Mouse (Mus musculus) c-Kit-positive CD71-positive TER-119-negative erythroid progenitor cells, embryonic 14.5 days (primary cell): ENCODE data around the gene Gm14137.

Source experiments
- DNase-seq: peaks from one replicate; pipeline ENCODE4 v3.0.0-alpha.2; 2013; ENCODE audit warnings: low read depth

Gm14137 gene

DNA sequence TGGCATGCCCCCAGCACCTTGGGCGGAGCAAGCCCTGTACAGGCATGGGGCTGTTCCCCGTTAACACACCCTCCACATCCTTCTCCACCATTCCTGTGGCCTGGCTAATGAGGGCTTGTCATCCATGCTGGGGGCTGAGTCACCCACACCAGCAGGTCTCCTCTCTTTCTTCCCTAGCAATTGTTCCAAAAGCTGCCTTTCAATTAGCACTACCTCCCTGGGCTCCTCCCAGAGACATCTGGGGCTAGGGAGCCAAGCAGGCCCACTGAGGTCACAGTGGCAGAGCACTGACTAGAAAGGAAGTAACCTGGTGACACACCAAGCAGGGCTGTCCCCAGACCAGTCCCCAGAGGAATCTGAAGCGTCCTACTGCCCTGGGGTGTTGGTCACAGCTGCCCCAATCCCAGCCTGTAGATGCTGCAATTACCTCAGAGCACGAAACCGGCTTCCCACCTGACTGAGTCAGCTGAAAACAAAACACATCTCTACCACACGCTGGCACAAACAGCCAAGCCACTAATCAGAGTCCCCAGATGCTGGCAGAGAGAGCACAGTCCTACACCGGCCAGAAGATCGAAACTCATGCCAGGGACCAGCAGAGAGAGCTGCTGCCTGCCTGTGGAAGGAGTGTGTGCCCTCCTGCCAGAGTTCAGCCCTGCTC lies at the start of gene Gm14137:
Gm14137 (plus strand) TSS at position 519 of the 661 bp plus-strand sequence.
- no peak for DNase-seq

DNA sequence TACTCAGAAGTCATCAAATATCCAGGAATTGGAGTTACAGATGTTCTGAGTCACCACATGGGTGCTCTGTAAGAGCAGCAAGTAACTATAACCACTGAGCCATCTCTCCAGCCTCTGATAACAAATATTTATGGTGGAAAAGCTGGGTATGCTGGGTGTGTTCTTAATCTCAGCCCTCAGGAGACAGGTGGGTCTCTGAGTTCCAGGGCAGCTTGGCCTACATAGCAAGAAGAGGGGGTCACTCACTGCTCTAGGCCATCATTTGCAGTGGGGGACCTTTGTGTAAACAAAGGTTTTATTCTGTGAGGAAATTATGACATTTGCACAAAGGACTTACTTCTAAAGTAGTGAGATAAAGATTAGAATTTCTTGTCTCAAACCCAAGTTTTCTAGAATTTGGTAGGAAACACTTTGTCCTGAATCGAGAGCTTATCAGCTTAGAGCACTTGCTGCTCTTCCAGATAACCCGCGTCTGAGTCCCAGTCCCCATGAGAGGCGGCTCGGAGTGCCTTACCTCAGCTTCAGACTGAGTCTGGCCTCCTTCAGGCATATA lies 37.9 kb upstream of the Gm14137 start:
- peak; percentile 81 for DNase-seq

DNA sequence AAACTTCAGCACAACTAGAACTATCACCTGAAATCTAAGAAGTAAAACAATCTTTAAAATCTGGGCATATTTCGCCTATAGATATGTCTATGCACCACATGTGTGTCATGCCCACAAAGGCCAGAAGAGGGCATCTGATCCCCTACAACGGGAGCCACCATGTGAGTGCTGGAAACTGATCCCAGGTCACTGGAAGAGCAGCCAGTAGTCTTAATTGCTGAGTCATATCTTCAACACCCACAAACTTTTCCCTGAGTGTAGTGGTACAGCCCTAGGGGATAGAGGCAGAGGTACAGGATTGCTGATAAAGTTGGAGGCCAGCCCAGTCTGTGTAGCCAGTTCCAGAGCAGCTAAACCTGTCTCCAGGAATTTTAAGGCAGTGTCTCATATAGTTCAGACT lies 29.1 kb upstream of the Gm14137 start:
- no peak for DNase-seq

DNA sequence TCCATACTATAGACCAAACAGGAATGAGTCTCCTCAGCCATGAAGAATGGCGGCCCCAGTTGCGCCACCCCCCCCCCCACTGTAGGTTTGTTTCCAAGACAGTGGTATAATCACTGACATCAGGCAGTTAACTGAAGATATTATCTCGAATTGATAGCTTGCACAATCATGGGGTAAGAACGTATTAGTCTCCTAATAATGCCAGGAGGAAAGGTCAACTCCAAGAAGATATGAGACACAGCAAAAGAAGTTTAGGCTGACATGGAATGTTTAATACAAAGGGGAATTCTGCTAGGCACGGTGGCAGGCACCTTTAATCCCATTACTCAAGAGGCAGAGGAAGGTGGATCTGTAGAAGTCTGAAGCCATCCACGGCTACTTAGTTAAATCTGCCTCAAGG lies 27.9 kb upstream of the Gm14137 start:
- DNase-seq: no peak

DNA sequence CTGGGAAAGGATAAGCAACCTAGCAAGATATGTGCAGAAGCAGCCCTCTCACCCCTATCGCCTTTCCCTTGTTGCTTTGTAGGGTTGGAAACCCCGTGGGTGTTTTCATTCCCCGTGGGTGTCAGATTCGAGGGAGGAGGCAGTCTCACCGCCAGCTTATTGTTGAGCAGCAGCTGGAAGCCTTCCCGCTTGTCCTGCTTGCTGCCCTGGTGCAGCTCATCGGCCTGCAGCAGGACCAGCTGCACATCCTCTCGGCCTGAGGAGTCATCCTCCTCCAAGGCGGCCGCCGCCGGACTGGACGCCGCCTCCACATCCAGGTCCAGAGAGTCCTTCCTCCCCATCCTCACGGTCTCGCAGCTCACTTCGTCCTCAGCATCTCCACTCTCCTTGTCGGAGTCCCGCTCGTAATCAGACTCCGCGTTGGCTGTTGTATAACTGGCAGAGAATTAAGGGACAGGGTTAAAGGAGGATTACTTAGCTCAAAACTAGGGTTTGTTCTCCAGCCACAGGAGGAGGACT lies 27.1 kb upstream of the Gm14137 start:
- DNase-seq: no peak

DNA sequence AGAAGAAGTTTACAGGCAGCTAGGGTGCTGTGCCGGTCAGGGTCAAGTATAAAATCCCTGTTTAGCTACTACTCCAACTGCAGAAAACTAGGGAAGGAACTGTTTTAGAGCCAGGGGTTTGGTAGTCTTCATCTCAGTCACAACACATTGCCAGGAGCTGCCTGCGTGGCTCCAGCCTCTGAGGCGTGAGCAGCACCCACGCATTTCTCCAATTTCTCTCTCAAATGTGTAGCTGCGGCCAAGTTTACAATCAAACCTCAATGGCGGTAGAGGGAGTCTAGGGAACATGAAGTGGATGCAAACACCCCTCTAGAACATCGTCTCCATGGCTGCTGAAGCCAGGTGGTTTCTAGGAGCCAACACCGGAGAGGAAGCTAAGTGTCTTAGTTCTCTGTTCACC lies 26.5 kb upstream of the Gm14137 start:
- no peak for DNase-seq

DNA sequence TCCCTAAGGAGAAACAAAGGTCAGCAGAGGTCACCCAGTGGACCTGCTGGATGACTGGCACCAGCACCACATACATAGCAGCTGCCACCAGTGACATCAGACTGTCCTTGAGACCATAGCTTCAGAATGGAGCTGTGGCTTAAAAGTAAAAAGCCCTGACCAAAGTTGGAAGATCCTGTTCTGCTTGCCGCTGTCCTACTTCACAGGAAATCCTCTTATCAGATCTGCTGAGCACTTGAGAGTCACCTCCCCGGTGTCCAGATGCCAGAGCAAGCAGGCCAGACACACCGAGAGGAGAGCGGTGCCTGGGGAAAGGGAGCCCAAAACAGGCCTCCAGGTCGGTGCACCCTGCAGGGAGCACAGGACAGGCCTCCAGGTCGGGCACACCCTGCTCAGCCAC lies 22.1 kb upstream of the Gm14137 start:
- DNase-seq: no peak

DNA sequence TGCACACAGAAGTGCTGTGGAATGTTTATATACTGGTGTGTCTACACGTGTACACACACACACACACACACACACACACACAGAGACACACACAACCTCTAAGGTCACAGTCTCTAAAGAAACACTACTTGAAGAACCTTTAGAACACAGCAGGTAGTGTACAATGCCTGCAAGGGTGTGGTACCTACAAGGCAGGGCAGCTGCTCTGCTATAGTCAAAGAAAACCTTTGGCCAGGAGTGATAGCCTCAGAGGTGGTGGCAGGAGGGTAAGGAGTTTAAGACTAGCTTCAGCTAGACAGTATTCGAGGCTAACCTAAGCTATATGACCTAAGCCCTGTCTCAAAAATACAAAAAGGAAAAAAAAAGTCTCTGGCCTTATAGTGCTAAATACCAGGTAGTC lies 19.6 kb upstream of the Gm14137 start:
- no peak for DNase-seq

DNA sequence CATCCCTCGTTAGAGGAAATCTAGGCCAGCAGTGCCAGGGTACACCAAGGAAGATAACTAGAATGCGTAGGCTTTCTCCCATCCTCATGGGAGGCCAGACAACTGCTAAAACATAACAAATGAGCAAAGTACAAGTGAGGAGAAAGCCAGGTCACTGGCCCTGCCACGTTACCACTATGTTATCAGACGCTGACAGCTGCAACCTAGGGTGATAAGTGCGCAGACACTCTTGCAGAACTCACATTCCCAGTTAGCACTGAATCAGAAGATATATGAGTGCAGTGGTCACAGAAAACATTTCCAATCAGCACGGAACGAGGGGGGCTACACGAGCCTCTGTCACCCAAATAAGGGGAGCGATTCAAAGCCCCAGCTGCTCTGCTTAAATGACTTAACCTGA lies 18.9 kb upstream of the Gm14137 start:
- peak; percentile 89 for DNase-seq

DNA sequence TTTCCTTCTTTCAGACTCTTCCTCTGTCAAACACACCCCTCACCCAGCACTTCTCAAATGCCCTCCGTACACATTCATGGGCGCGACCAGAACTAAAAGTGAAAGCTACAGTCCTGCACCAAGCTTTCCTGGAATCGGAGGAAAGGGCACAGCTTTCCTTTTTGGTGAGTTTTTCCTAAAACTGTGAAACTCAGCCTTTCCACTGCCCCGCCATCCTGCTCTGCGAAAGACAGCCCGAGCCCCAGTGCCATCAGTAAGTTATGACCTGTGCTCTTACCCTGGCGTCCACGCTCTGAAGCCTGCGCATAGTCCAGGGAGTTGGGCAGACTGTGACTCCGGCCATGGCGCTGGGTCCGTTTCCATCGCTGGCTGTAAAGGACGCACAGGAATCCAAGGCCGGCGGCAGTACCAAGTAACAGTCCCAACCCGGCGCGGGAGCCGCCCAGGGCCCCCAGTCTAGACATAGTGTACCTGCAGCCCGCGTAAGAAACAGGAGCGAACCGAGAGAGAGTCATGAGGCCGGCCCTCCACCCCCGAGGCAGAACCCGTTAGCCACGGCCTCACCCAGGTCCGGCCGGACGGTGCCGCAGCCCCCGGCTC lies 18.1 kb upstream of the Gm14137 start:
- DNase-seq: no peak

DNA sequence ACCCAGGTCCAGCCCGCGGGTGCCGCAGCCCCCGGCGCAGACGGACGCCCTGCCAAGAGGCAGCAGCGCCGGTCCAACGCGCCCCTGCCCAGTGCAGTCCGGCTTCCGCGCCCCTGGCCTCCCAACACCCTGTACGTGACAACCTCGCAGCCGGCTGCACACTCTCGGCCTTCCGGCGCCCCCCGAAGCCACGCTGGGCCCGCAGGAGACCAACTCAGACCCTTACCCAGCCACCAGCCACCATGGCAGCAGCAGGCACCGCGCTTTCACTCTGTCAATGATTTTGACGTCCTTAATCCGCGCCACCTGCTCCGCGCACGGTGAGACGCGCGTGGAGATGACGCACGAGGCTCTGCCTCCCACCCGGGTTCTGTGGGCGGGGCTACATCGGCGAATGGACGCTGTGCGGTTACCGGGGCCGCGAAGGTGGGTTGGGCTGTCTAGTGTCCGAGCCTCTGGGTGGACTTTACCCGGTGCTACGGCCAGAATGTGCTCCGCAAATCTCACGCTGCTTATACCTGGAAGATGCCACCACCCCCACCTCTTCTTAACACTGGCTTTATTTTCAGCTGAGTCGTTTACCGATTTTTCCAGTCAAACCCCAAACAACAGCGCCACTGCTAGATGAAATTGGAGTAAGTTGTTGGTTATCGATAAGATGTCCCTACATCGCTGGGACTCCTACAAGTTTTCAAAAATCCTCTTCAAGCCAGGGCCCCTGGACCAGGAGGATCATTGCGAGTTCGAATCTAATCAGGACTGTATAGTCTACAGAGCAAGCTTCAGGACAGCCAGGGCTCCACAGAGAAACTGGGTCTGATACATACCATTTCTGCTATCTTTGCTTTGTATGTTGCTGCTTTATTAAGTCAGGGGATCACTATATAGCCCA lies 17.4 kb upstream of the Gm14137 start, which contains the start of gene Rmdn3:
Rmdn3 (minus strand) TSS at position 354 of the 892 bp plus-strand sequence.
- peak; percentile 94 for DNase-seq

DNA sequence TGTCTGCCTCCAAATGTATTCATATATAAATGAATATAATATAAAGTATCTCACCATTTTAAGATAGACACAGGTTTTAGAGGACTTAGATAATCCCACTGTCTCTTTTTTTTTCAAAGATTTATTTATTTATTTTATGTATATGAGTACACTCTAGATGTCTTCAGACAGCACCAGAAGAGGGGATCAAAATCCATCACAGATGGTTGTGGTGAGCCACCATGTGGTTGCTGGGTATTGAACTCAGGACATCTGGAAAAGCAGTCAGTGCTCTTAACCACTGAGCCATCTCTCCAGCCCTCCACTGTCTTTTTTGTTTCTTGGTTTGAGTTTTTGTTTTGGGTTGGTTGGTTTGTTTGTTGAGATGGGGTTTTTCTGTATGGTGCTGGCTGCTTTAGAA lies 16.5 kb upstream of the Gm14137 start:
- DNase-seq: no peak

DNA sequence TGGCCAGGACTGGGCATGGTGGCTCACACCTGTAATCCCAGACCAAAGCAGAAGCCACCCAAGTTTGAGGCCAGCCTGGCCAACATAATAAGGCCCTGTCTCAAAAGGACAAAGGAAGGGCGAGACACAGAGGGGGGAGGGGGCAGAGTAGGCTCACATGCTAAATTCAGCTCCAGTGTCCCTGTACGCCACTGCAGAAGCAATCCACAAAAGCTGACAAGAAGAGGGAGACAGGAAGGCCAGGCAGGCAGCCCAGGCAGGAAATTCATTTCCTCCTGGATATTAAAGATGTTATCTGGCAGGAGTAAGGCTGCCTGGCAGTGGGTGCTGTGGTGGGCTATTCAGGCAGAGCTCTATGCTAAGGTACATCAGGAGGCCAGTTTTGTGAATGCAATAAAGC lies 13.1 kb upstream of the Gm14137 start:
- DNase-seq: no peak

DNA sequence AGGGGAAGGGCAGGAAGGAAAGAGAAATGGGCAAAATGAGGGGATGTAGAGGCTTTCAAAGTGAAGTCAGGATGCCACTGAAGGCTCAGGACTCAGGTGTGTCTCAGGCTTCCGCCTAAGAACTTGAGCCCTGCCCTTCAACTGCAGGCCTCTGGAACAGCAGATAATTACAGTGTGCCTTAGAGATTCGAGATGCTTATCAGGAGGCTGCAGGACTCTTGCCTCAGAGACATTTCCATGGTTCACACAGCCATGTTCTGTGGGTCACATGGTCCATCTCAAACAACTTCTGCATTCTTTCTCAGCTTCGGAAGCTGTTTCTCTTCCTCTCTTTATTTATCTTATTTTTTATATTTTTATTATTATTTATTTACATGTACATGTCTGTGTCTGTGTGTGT lies 11.2 kb upstream of the Gm14137 start:
- peak; percentile 64 for DNase-seq

DNA sequence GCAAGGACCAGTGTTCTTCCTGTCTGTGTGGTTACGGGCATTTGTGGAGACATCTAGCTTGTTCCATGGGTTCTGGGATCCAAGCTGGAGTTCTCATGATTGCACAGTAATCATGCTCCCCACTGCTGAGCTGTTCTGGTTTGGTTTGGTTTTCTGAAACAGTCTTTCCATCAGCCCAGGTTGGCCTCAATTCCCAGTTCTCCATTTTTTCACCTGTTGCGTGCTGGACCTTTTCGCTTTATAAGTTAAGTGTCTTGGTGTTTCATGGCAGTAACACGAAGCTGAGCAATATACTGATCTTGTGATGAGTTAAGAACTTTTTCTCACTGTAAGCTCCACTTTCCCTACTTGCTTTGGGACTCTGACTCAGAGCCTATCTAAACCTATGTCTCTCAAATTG lies 10.3 kb upstream of the Gm14137 start:
- DNase-seq: no peak

DNA sequence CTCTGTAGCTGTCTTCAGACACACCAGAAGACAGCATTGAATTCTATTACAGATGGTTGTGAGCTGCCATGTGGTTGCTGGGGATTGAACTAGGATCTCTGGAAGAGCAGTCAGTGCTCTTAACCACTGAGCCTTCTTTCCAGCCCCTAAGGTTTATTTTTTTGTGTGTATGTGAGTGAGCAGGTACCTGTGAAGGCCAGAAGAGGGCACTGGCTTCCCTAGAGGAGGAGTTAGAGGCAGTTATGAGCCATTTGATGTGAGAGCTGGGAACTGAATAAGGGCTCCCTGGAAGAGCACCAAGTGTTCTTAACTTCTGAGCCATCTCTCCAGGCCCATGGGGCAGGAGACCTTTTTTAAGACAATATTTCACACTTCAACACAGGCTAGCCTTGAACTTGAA lies 8.9 kb upstream of the Gm14137 start:
- DNase-seq: no peak

DNA sequence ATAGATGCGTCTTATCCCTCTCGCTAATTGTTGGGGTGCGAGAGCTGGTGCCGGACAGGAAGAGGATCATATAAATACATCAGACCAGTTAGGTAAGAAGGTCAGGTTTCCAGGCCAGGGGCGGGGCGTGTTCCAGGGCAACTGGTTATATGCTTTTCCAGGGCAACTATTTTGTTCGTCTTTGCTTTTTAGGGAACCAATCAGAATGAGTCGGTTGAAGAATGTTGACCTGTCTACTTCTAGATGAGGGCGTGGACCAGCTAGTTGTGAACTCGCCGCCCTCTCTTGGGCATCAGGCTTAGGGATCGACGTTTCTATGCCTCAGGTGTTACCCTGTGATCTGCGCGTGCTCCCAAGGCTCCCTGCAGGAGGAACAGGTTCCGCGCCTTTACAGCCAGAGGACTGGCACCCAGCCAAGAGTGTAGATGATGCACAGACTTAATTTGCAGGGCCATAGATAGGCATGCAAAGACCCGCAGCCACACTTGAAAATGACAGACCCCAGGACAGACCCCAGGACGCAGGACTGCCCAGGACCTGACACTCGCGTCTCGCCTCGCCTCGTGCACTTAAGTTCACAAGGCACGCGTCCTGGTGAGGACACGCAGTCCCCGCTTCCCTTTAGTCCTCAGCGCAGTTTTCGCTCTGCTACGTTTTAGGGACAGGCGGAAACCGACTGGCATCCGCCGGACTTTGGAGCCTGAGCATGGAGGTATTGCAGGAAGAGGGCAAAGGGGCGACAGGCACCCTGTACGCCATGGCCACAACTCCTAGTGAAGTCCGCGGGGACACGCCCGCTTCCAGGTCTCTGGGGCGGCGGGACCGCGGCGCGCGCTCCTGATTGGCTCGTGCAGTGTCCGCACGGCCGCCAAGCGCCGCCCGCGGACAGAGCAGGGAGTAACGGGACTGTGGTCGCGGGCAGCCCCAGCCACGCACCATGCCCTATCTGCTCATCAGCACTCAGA lies 7.1 kb upstream of the Gm14137 start, which contains the start of gene Gchfr:
Gchfr (plus strand) TSS at position 873 of the 965 bp plus-strand sequence.
- DNase-seq: no peak

DNA sequence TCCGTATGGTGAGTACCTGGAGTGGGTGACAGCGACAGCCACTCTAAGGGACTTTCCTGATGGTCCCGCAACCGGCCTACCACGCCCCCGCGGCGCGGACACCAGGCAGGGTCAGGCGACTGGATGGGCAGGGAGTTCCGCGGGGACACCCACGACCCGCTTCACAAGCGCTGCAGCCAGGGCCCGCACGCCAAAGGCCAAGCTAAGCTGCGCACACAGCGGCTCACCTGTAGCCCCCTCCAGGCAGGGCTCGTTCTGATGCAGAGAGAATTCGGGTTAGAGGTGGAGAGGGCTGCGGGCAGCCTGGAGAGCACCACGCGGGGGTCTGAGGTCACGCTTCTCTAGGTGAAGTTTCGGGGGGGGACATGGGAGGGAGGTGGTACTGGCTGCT lies 6.4 kb upstream of the Gm14137 start:
- DNase-seq: no peak

DNA sequence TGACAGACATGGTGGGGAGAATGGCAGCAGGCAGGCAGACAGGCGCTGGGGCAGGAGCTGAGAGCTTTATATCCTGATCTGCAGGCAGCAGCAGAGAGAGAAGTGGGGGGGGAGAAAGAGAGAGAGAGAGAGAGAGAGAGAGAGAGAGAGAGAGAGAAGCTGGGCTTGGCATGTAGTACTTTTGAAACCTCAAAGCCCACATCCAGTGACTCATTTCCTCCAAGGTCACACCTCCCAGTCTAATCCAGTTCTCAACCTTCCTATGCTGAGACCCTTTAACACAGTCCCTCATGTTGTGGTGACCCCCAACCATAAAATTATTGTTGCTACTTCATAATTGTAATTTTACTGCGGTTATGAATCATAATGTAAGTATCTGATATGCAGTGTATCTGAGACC lies 4.0 kb upstream of the Gm14137 start:
- no peak for DNase-seq

DNA sequence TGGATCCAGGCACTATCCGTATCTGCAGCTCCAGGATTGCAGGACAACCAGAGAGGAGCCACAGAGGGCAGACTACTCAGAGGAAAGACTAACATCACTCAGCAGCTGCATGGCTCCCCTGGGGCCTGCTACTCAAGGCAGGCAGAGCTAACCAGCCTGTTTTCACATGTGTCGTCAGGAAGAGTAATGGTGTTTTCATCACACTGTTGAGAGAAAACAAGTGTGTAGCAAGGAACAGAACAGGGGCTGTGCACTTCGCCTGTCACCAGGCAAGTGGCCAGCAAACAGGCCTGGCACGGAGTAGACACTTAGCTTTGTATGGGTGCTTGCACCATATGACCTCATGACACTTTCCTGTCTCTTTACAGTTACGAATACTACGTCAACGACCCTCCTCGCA lies 2.7 kb upstream of the Gm14137 start:
- DNase-seq: no peak

DNA sequence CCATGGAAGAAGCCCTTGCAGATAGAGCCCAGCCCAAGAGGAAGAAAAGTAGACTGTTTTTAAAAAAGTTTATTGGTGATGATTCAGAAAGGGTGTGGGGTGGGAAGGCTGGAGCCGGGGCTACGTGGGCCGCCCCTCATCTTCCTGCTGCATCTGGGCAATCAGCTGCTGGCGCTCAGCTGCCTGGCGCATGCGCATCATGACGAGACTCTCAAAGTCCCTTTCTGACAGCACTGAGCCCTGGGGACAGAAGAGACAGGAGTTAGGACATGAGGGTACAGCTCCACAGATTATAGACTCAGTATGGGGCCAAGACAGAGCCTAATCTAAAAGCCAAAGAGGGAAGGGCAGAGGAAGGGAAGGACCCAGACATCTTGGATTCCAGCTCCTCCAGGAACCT lies 1.9 kb upstream of the Gm14137 start:
- no peak for DNase-seq
